Mouse (Mus musculus) stomach, embryonic 15.5 days (tissue): ENCODE measurements around the gene Mrpl17. TPM values are rescaled to one million over a fixed set of nuclear protein-coding genes. Genes with fewer than 3 reads are reported as not detected.
A peak's percentile ranks its signal among the peaks of the same experiment; 100 is the strongest.

Experiments used
- ATAC-seq: fragments of 200-750 bp; cut with Nextera tagmentation; 2 replicates; pipeline ENCODE4 v1.8.0; 2017; ENCODE audit warnings: low read depth, moderate number of reproducible peaks, moderate TSS enrichment; ENCODE audit not compliant: insufficient read depth, low FRiP score
- H3K27ac ChIP-seq: fragments of 300-500 bp; sonication (generic); 2 replicates; pipeline ENCODE4 v1.5.1; 2015; ENCODE audit warnings: mild to moderate bottlenecking, inconsistent platforms
- H3K27me3 ChIP-seq: fragments of 300-500 bp; sonication (generic); replicated peaks from 2 replicates; pipeline ENCODE4 v1.6.1; 2015; ENCODE audit warnings: inconsistent platforms
- H3K36me3 ChIP-seq: fragments of 300-500 bp; sonication (generic); 2 replicates; pipeline ENCODE4 v1.6.1; 2015; ENCODE audit warnings: inconsistent platforms
- H3K4me1 ChIP-seq: fragments of 300-500 bp; sonication (generic); 2 replicates; pipeline ENCODE4 v1.6.1; 2015; ENCODE audit warnings: inconsistent platforms
- H3K4me2 ChIP-seq: fragments of 300-500 bp; sonication (generic); 2 replicates; pipeline ENCODE4 v1.6.1; 2015; ENCODE audit warnings: mild to moderate bottlenecking, inconsistent platforms
- H3K4me3 ChIP-seq: fragments of 300-500 bp; sonication (generic); replicated peaks from 2 replicates; pipeline ENCODE4 v1.5.1; 2015; ENCODE audit warnings: inconsistent platforms
- H3K9ac ChIP-seq: fragments of 300-500 bp; sonication (generic); 2 replicates; pipeline ENCODE4 v1.6.1; 2015; ENCODE audit warnings: inconsistent platforms
- H3K9me3 ChIP-seq: fragments of 300-500 bp; sonication (generic); 2 replicates; pipeline ENCODE4 v1.6.1; 2016; ENCODE audit warnings: inconsistent platforms
- WGBS: fragments of 180-500 bp; shearing (Covaris S2); methylation state at CpG from one replicate; pipeline ENCODE4 v1.1.7; 2015; 5-methylcytosine and 5-hydroxymethylcytosine counted together
- polyA plus RNA-seq: library from polyadenylated mRNA; unstranded; fragments of >200 nt; fragmentation: Nextera tagmentation; extraction: Ambion mirVana; gene quantifications from 2 replicates; pipeline ENCODE4 v1.2.1, GENCODE M21; 2015

The Mrpl17 gene
- polyA plus RNA-seq, 1 experiment from 2014 or later = 416 TPM

DNA sequence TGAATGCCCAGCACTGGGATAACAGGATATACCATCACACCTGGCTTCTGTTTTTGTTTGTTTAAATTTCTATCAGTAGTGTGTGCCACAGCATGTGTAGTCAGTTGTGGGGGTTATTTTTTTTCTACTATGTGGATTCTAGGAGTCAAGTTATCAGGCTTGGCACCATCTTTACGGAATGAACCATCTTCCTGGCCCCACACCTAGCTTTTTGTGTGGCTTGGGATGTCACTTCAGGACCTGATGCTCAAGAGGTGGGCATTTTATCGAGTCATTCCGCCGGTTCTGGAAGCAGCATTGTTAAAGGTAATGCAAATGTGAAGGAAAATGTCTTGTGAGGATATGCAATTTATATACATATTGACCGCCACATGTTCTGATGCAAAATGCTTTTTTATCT, 4.8 kb downstream of the Mrpl17 start:
- Histone ChIP-seq H3K4me1 (peaks cover 13% of the 10 kb centered on the region), H3K4me2 (no peak overlapping the region), H3K27ac (no peak overlapping the region), H3K36me3 (peaks cover 6% of the 10 kb centered on the region; the same call in 1 of the 2 replicates), H3K27me3 (no peaks in the 10 kb centered on the region), H3K9ac (no peak overlapping the region), H3K4me3 (no peak overlapping the region), H3K9me3 (no peaks in the 10 kb centered on the region)
- 78% methylated on average over 5 of the region's 5 CpGs for WGBS
- ATAC-seq = no peak

- no peak overlapping the region for H3K4me2 ChIP-seq
- H3K9ac ChIP-seq = no peak overlapping the region
- no peak overlapping the region for H3K27ac ChIP-seq
- H3K4me1 ChIP-seq = 0 out of 2 replicates have a peak, but pooled peaks cover 3% of the 10 kb centered on the region
- ATAC-seq = no peak
- no peak overlapping the region for H3K4me3 ChIP-seq
- no peaks in the 10 kb centered on the region for H3K36me3 ChIP-seq
- no peaks in the 10 kb centered on the region for H3K27me3 ChIP-seq
- no peaks in the 10 kb centered on the region for H3K9me3 ChIP-seq
Measured at GRCm38 (mm10) chr7:105803428-105803827, 7.5 kb downstream of the Mrpl17 start.

GRCm38 (mm10) chr7:105802771-105803170, 8.1 kb downstream of the Mrpl17 start:
- no peak overlapping the region for H3K4me2 ChIP-seq
- no peak for ATAC-seq
- no peaks in the 10 kb centered on the region for H3K36me3 ChIP-seq
- no peak overlapping the region for H3K9ac ChIP-seq
- peak overlapping the region; percentile 51; the same call in 1 of the 2 replicates for H3K27ac ChIP-seq
- H3K27me3 ChIP-seq = no peaks in the 10 kb centered on the region
- 30% methylated on average over 1 of the region's 1 CpGs for WGBS
- H3K9me3 ChIP-seq = no peaks in the 10 kb centered on the region
- 0 out of 2 replicates have a peak, but pooled peaks cover 3% of the 10 kb centered on the region for H3K4me1 ChIP-seq
- H3K4me3 ChIP-seq = no peak overlapping the region

- Histone ChIP-seq H3K4me1 (0 out of 2 replicates have a peak, but pooled peaks cover 3% of the 10 kb centered on the region), H3K36me3 (no peaks in the 10 kb centered on the region), H3K9me3 (no peaks in the 10 kb centered on the region), H3K4me3 (no peak overlapping the region), H3K27me3 (no peaks in the 10 kb centered on the region), H3K27ac (no peak overlapping the region), H3K4me2 (no peak overlapping the region), H3K9ac (no peak overlapping the region)
- WGBS = 33% methylated on average over 2 of the region's 2 CpGs
- ATAC-seq = no peak
Measured at GRCm38 (mm10) chr7:105802312-105802711, 8.6 kb downstream of the Mrpl17 start.

DNA sequence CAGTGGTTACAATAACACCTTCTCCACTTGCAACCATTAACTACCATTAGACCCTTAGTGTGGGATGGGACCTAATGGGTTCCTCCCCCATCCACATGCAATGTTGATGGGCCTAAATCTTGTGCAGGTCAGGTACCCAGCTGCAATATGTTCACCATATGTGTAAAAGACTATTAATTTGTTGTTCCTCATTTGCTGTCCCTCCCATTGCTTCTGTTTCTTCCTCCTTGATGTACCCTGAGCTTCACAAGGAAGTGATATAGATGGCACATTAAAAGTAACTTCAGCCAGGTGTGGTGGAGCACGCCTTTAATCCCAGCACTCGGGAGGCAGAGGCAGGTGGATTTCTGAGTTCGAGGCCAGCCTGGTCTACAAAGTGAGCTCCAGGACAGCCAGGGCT, 13.9 kb downstream of the Mrpl17 start:
- Histone ChIP-seq H3K4me2 (no peak overlapping the region), H3K4me3 (no peak overlapping the region), H3K27ac (no peak overlapping the region), H3K9ac (no peak overlapping the region), H3K4me1 (no peaks in the 10 kb centered on the region), H3K36me3 (no peaks in the 10 kb centered on the region), H3K9me3 (no peaks in the 10 kb centered on the region), H3K27me3 (no peaks in the 10 kb centered on the region)
- no peak for ATAC-seq
- WGBS = 89% methylated on average over 3 of the region's 3 CpGs

GRCm38 (mm10) chr7:105795759-105796366, 15.0 kb downstream of the Mrpl17 start:
- Histone ChIP-seq H3K4me1 (no peaks in the 10 kb centered on the region), H3K27me3 (no peaks in the 10 kb centered on the region)
- WGBS = 33% methylated on average over 7 of the region's 7 CpGs

DNA sequence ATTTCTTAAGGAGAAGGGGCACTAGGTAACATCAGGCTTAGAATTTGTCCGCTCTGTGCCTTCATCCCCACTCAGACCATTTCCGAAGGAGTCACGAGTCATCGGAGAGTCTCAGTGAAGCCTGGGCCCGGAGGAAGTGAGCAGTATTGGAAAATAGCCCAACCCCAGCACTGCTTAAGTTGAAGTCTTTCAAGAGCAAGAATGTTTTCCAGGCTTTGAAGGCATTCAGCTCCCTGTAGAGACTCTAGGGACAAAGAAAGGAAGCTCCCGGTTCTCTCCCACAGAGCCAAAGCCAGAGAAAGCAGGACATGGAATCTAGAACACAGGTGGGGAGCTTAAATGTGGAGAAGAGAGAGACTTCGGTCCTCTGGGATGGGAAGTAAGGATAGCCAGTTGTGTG, 17.2 kb downstream of the Mrpl17 start:
- Histone ChIP-seq H3K9ac (no peak overlapping the region), H3K9me3 (no peaks in the 10 kb centered on the region), H3K4me2 (no peak overlapping the region), H3K27ac (no peak overlapping the region), H3K4me1 (no peaks in the 10 kb centered on the region), H3K4me3 (no peak overlapping the region), H3K36me3 (no peaks in the 10 kb centered on the region), H3K27me3 (no peaks in the 10 kb centered on the region)
- WGBS = 77% methylated on average over 7 of the region's 7 CpGs
- no peak for ATAC-seq

More at GRCm38 (mm10) chr7:105795759-105796366, 15.0 kb downstream of the Mrpl17 start:
- Histone ChIP-seq H3K36me3 (no peaks in the 10 kb centered on the region), H3K9me3 (no peaks in the 10 kb centered on the region), H3K4me3 (no peak overlapping the region), H3K9ac (no peak overlapping the region), H3K4me2 (no peak overlapping the region), H3K27ac (no peak overlapping the region)
- no peak for ATAC-seq

DNA sequence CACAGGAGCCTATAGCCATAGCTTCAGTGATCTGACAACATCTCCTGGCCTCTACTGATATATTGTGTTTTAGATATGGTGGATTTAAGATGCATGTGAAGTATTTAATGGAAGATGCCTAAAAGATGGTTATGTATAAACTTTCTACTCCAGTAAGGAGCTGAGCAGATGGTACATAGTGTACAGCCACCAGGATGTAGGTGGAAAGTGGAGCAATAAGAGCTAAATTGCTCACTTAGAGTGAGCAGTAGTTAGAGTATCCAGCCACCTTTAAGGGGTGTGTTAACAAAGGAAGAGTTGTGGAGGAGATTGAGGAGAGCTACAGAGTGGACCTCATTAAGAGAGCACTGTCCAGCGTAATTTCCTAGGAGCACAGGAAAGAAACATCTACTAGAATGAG, 19.8 kb downstream of the Mrpl17 start:
- no peaks in the 10 kb centered on the region for H3K36me3 ChIP-seq
- no peak overlapping the region for H3K4me3 ChIP-seq
- no peak for ATAC-seq
- H3K9ac ChIP-seq = no peak overlapping the region
- H3K9me3 ChIP-seq = no peaks in the 10 kb centered on the region
- H3K4me1 ChIP-seq = peaks cover 7% of the 10 kb centered on the region; the same call in 1 of the 2 replicates
- H3K27me3 ChIP-seq = no peaks in the 10 kb centered on the region
- no peak overlapping the region for H3K27ac ChIP-seq
- WGBS = 76% methylated on average over 1 of the region's 1 CpGs
- no peak overlapping the region for H3K4me2 ChIP-seq

DNA sequence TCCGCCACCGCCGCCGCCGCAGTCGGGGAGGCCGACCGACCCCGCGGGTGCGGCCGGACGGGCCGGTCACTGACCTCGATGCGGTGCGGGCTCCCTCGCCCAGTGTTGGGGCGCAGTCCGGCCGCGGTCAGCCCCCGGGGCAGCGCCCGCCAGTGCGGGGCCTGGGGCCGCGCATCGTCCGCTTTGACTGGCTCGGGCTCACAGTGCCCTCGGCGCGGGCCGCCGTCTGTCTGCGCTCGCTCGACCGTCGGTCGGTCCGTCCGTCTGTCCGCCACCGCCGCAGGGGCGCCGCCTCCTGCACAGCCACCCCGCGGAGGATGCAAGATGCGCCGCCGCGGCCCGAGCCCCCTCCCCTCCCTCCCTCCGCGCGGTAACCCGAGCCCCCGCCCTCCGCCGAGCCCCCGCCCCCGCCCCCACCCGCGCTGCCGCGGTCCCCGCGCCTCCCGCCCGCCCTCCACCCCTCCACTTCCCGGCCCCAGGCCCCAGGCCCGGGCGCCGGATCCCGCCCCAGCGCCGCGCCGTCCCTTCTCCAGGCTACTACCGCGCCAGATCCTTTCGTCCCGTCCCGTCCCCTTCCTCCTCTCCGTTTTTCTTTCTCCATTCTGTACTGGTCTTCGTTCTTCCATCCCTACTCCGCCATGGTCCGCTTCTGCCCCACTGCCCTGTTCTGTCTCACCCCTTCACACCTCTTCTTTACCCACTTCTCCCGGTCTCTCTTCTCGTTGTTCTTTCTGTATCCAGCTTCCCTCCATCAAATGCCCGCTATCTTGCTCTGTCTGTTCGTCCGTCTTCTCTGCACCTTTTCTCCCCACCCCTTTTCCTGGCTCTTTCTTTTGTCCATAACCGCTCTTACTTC, 23.4 kb downstream of the Mrpl17 start, which contains the start of gene Dchs1:
TSS of gene Dchs1 (minus strand) at position 370 of the 856 bp plus-strand sequence.
- H3K4me1 ChIP-seq = peaks cover 20% of the 10 kb centered on the region
- WGBS = under 1% methylated on average over 73 of the region's 97 CpGs
- H3K4me2 ChIP-seq = peak within 1 kb of the TSS; percentile 60
- no peaks in the 10 kb centered on the region for H3K36me3 ChIP-seq
- H3K4me3 ChIP-seq = peak within 1 kb of the TSS; percentile 75
- H3K27ac ChIP-seq = peak within 1 kb of the TSS; percentile 77
- peak within 1 kb of the TSS; percentile 82 for H3K9ac ChIP-seq
- no peaks in the 10 kb centered on the region for H3K9me3 ChIP-seq
- no peaks in the 10 kb centered on the region for H3K27me3 ChIP-seq
- peak; percentile 48 for ATAC-seq

DNA sequence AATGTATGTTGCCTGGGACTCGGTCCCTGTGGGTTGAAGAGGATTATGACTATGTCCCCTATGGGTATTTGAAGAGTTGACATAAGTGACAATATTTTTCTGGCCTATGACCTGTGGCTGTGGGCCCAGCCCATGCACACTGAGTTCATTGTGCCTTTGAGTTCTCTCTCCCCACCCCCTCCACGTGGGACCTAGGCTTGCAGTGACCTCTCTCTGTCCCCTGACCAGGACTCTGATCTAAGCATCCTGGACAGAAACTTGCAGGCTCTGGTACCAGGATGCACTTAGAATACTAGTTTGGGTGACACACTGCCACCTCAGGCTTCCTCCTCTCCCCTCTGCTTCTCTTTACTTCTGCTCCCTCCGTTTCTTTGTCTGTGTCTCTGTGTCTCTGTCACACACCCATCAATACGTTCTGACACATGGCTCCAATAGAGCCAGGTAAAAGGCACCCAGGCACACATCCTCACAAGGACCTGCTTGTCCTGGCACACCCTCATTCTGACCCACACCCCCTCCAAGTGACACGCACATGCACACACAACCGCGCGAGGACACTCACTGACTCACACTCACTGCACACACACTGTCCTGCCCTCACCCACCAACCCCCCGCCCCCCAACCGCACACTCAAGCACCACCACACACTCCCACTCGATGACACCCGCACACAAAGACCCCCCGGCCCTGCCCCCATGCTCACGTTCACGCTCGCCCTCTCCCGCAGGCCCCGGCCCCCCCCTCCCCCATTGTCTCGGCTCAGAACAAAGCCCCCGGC, 24.2 kb downstream of the Mrpl17 start:
- Histone ChIP-seq H3K4me2 (peak overlapping the region; percentile 60), H3K9me3 (no peaks in the 10 kb centered on the region), H3K27me3 (no peaks in the 10 kb centered on the region), H3K4me3 (peak overlapping the region; percentile 75), H3K4me1 (peaks cover 20% of the 10 kb centered on the region), H3K9ac (peak overlapping the region; percentile 82), H3K36me3 (no peaks in the 10 kb centered on the region), H3K27ac (peak overlapping the region; percentile 77)
- WGBS = 7% methylated on average over 20 of the region's 20 CpGs
- peak; percentile 52 for ATAC-seq

GRCm38 (mm10) chr7:105784556-105784955, 26.3 kb downstream of the Mrpl17 start:
- H3K36me3 ChIP-seq = 0 out of 2 replicates have a peak, but pooled peaks cover 4% of the 10 kb centered on the region
- H3K4me3 ChIP-seq = no peak overlapping the region
- no peak overlapping the region for H3K9ac ChIP-seq
- no peaks in the 10 kb centered on the region for H3K9me3 ChIP-seq
- H3K4me2 ChIP-seq = peak overlapping the region; percentile 22
- peaks cover 20% of the 10 kb centered on the region for H3K4me1 ChIP-seq
- H3K27ac ChIP-seq = no peak overlapping the region
- 31% methylated on average over 4 of the region's 4 CpGs for WGBS
- ATAC-seq = no peak
- no peaks in the 10 kb centered on the region for H3K27me3 ChIP-seq
